Mouse (Mus musculus): ENCODE results near the gene Spem2. TPM values are rescaled to one million over a fixed set of nuclear protein-coding genes. Genes with fewer than 3 reads are reported as not detected.

The Spem2 gene
- polyA plus RNA-seq, 1 experiment from 2014 or later, result not detected

DNA sequence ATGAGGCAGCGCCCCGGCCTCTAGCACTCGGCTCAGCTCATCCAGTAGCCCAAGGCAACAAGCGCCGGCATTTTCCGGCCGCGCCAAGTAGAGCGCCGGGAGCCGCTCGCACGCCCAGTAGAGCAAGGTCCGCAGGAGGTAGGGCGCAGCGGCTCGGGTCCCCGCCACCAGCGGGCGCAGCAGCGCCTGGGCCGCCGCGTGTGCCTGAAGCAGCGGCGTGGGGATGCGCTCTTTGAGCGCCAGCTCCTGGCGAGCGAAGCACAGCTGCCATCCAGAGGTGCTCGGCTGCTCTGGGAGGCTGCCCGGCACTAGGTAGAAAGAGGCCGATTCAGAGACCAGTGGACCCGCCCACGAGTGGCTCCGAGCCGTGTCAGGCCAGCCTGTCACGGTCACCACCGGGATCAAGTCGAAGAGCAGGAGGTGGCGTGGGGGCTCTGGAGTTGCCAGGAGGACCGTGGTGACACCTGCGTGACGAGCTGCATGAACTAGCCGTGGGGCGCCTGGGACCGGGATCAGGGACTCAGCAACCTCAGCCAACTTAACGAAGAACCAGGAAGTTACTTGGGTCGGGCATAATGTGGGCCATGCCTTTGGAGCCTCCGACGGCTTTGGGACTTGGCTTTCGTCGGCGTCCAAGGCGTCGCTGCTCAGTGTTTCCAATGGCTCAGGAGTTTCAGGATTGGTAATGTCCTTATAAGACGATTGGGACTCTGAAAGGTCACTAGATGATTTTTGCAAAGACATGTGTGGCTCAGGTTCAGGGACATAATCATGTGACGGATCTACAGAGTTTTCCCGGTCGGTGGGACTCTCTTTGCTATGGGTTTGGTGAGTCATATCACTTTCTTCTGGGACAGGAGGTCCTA, 14.2 kb downstream of the Spem2 start:
- peak overlapping the region; percentile 99 for H3K4me2 ChIP-seq (ENCODE audit: low read depth, low read length)
- peak; percentile 69 for ATAC-seq (ENCODE audit: insufficient read depth, low FRiP score)
- 2% methylated on average over 60 of the region's 60 CpGs for WGBS
- H3K9ac ChIP-seq (ENCODE audit: low read length), result peak overlapping the region; percentile 83
- peaks cover 58% of the 10 kb centered on the region for H3K4me1 ChIP-seq (ENCODE audit: control insufficient read depth, insufficient read depth, low read length)
- peak overlapping the region; percentile 69 for H3K27ac ChIP-seq (ENCODE audit: low read length)
- no peaks in the 10 kb centered on the region for H3K36me3 ChIP-seq (ENCODE audit: control insufficient read depth, insufficient read depth, low read length)
- H3K27me3 ChIP-seq (ENCODE audit: control insufficient read depth, insufficient read depth, low read length), result peaks cover 12% of the 10 kb centered on the region
- H3K9me3 ChIP-seq (replicated peaks; ENCODE audit: control insufficient read depth, low read length), result no peaks in the 10 kb centered on the region
- peak overlapping the region; percentile 72 for H3K4me3 ChIP-seq (replicated peaks; ENCODE audit: low read length)

- Histone ChIP-seq H3K4me1 (ENCODE audit: control insufficient read depth, insufficient read depth, low read length) (peaks cover 58% of the 10 kb centered on the region), H3K27ac (ENCODE audit: low read length) (peak overlapping the region; percentile 69; the same call in 1 of the 2 replicates), H3K4me2 (ENCODE audit: low read depth, low read length) (peak overlapping the region; percentile 99), H3K4me3 (replicated peaks; ENCODE audit: low read length) (peak overlapping the region; percentile 72), H3K9ac (ENCODE audit: low read length) (peak overlapping the region; percentile 83), H3K36me3 (ENCODE audit: control insufficient read depth, insufficient read depth, low read length) (no peaks in the 10 kb centered on the region), H3K27me3 (ENCODE audit: control insufficient read depth, insufficient read depth, low read length) (peaks cover 12% of the 10 kb centered on the region), H3K9me3 (replicated peaks; ENCODE audit: control insufficient read depth, low read length) (no peaks in the 10 kb centered on the region)
- ATAC-seq (ENCODE audit: insufficient read depth, low FRiP score), result no peak; the same call in 1 of the 2 replicates
- 3% methylated on average over 12 of the region's 12 CpGs for WGBS
Measured at GRCm38 (mm10) chr11:69803328-69803727, 14.9 kb downstream of the Spem2 start.

DNA sequence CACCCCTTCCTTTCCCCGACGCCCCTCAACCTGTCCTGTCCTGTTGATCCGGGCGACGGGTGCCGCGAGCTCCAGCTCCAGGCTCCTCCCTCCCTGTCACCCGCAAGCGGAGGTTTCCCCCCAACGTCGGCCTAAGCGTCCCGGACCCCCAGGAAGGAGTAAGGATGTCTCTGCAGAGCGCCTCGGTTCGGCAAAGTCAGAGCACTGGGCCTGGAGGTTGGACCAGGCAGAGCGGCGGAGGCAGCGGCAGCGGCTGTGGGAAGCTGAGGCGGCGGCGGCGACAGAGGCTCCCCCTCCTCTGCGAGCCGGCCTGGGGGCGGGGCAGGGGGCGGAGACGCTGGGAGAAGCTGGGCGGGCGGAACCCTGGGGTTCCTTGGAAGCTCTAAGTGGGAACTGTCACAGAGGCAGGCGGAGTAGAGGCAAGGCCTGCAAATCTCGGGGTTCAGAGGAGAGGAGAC, 15.6 kb downstream of the Spem2 start:
- H3K4me1 ChIP-seq (ENCODE audit: control insufficient read depth, insufficient read depth, low read length), result peaks cover 58% of the 10 kb centered on the region
- H3K36me3 ChIP-seq (ENCODE audit: control insufficient read depth, insufficient read depth, low read length), result no peaks in the 10 kb centered on the region
- H3K4me3 ChIP-seq (replicated peaks; ENCODE audit: low read length), result peak overlapping the region; percentile 72
- under 1% methylated on average over 32 of the region's 33 CpGs for WGBS
- peak overlapping the region; percentile 38; the same call in 1 of the 2 replicates for H3K27ac ChIP-seq (ENCODE audit: low read length)
- peaks cover 12% of the 10 kb centered on the region for H3K27me3 ChIP-seq (ENCODE audit: control insufficient read depth, insufficient read depth, low read length)
- H3K9ac ChIP-seq (ENCODE audit: low read length), result peak overlapping the region; percentile 83
- H3K4me2 ChIP-seq (ENCODE audit: low read depth, low read length), result peak overlapping the region; percentile 99
- ATAC-seq (ENCODE audit: insufficient read depth, low FRiP score), result peak; percentile 43; the same call in 1 of the 2 replicates
- no peaks in the 10 kb centered on the region for H3K9me3 ChIP-seq (replicated peaks; ENCODE audit: control insufficient read depth, low read length)

DNA sequence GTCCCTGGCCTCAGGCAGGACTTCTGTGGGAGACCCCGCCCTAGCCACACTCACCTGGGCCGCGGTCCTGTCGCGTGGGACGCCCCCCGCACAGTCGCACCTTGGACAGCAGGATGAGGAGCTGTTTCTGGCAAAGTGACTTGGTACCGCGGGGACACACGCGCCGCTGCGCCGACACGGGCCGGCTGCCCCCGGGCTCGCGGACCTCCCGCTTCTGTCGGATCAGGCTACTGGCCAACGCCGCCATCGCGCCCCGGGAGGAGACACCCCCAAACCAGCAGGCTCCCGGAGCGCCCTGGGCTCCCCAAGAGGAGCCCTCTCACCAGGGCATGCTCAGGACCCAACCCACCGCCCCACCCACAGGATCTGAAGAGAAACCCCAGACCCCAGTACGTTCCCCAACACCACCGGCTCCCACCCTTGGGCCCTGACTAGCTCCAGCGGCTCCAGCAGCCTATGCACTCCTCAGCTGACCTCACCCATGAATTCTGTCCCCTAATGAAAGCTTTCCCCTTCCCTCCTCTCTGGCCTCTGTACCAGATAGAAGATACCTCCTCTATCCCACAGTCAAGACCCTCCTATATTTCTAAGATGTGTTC, 16.8 kb downstream of the Spem2 start, which contains the start of gene Fgf11:
Gene Fgf11 (minus strand): TSS at position 479 of the 599 bp plus-strand sequence.
- peak within 1 kb of the TSS; percentile 47; the same call in 1 of the 2 replicates for H3K27ac ChIP-seq (ENCODE audit: low read length)
- H3K9ac ChIP-seq (ENCODE audit: low read length), result peak within 1 kb of the TSS; percentile 83
- H3K9me3 ChIP-seq (replicated peaks; ENCODE audit: control insufficient read depth, low read length), result no peaks in the 10 kb centered on the region
- H3K36me3 ChIP-seq (ENCODE audit: control insufficient read depth, insufficient read depth, low read length), result no peaks in the 10 kb centered on the region
- H3K4me3 ChIP-seq (replicated peaks; ENCODE audit: low read length), result peak within 1 kb of the TSS; percentile 72
- no peak for ATAC-seq (ENCODE audit: insufficient read depth, low FRiP score)
- peak within 1 kb of the TSS; percentile 99 for H3K4me2 ChIP-seq (ENCODE audit: low read depth, low read length)
- under 1% methylated on average over 28 of the region's 33 CpGs for WGBS
- peaks cover 58% of the 10 kb centered on the region for H3K4me1 ChIP-seq (ENCODE audit: control insufficient read depth, insufficient read depth, low read length)
- H3K27me3 ChIP-seq (ENCODE audit: control insufficient read depth, insufficient read depth, low read length), result peaks cover 12% of the 10 kb centered on the region

- H3K9ac ChIP-seq (ENCODE audit: low read length), result peak overlapping the region; percentile 83
- H3K4me3 ChIP-seq (replicated peaks; ENCODE audit: low read length), result peak overlapping the region; percentile 72
- no peaks in the 10 kb centered on the region for H3K9me3 ChIP-seq (replicated peaks; ENCODE audit: control insufficient read depth, low read length)
- under 1% methylated on average over 35 of the region's 36 CpGs for WGBS
- H3K36me3 ChIP-seq (ENCODE audit: control insufficient read depth, insufficient read depth, low read length), result no peaks in the 10 kb centered on the region
- peaks cover 58% of the 10 kb centered on the region for H3K4me1 ChIP-seq (ENCODE audit: control insufficient read depth, insufficient read depth, low read length)
- peaks cover 12% of the 10 kb centered on the region for H3K27me3 ChIP-seq (ENCODE audit: control insufficient read depth, insufficient read depth, low read length)
- peak overlapping the region; percentile 99 for H3K4me2 ChIP-seq (ENCODE audit: low read depth, low read length)
- ATAC-seq (ENCODE audit: insufficient read depth, low FRiP score), result peak; percentile 22; the same call in 1 of the 2 replicates
- H3K27ac ChIP-seq (ENCODE audit: low read length), result peak overlapping the region; percentile 47; the same call in 1 of the 2 replicates
Measured at GRCm38 (mm10) chr11:69800392-69801197, 17.7 kb downstream of the Spem2 start.

- H3K27ac ChIP-seq (ENCODE audit: low read length), result peak overlapping the region; percentile 47; the same call in 1 of the 2 replicates
- no peak for ATAC-seq (ENCODE audit: insufficient read depth, low FRiP score)
- H3K36me3 ChIP-seq (ENCODE audit: control insufficient read depth, insufficient read depth, low read length), result no peaks in the 10 kb centered on the region
- 2% methylated on average over 11 of the region's 11 CpGs for WGBS
- H3K9me3 ChIP-seq (replicated peaks; ENCODE audit: control insufficient read depth, low read length), result no peaks in the 10 kb centered on the region
- H3K4me1 ChIP-seq (ENCODE audit: control insufficient read depth, insufficient read depth, low read length), result peaks cover 58% of the 10 kb centered on the region
- H3K27me3 ChIP-seq (ENCODE audit: control insufficient read depth, insufficient read depth, low read length), result peaks cover 12% of the 10 kb centered on the region
- H3K9ac ChIP-seq (ENCODE audit: low read length), result peak overlapping the region; percentile 83
- peak overlapping the region; percentile 99 for H3K4me2 ChIP-seq (ENCODE audit: low read depth, low read length)
- H3K4me3 ChIP-seq (replicated peaks; ENCODE audit: low read length), result peak overlapping the region; percentile 72
Measured at GRCm38 (mm10) chr11:69800138-69800391, 18.2 kb downstream of the Spem2 start.

DNA sequence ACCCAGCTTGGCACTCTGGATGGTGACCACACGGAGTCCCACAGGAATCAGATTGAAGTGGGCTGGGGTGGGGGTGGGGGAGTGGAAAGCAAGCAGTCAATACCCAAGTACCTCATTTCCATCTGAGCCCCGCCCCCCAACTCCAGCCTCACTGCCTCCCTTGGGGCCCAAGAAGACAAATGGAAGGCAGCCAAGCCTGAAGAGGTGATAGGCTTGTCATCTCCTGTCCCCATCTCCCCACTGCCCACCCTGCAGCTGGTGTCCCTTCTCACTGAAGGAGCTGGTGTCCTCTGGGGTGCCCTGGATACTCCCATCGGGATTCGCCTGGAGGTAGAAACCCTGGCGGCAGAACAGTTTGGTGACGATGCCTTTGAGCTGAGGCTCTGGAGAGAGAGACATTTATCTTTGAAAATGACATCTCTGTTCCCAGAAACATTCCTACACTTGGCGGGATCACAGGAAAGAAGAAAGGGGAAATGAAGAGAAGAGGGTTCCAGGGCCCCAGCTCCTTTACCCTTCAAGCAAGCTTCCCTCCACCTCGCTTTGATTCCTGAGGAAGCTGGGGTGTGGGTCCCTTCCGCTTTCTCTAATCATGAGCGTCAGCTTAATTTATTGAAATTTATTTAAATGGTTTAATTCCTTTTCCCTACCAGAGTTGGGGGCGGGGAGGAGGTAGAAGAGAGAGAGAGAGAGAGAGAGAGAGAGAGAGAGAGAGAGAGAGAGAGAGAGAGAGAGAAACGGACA, 18.7 kb downstream of the Spem2 start:
- Histone ChIP-seq H3K27ac (ENCODE audit: low read length) (0 out of 2 replicates have a peak overlapping the region, but pooled peaks have one; percentile 14), H3K9me3 (replicated peaks; ENCODE audit: control insufficient read depth, low read length) (no peaks in the 10 kb centered on the region), H3K4me3 (replicated peaks; ENCODE audit: low read length) (no peak overlapping the region; the same call in 1 of the 2 replicates), H3K4me2 (ENCODE audit: low read depth, low read length) (peak overlapping the region; percentile 99), H3K9ac (ENCODE audit: low read length) (peak overlapping the region; percentile 35; the same call in 1 of the 2 replicates), H3K36me3 (ENCODE audit: control insufficient read depth, insufficient read depth, low read length) (no peaks in the 10 kb centered on the region), H3K27me3 (ENCODE audit: control insufficient read depth, insufficient read depth, low read length) (peaks cover 10% of the 10 kb centered on the region), H3K4me1 (ENCODE audit: control insufficient read depth, insufficient read depth, low read length) (peaks cover 53% of the 10 kb centered on the region)
- ATAC-seq (ENCODE audit: insufficient read depth, low FRiP score), result no peak
- WGBS, result 23% methylated on average over 12 of the region's 12 CpGs

DNA sequence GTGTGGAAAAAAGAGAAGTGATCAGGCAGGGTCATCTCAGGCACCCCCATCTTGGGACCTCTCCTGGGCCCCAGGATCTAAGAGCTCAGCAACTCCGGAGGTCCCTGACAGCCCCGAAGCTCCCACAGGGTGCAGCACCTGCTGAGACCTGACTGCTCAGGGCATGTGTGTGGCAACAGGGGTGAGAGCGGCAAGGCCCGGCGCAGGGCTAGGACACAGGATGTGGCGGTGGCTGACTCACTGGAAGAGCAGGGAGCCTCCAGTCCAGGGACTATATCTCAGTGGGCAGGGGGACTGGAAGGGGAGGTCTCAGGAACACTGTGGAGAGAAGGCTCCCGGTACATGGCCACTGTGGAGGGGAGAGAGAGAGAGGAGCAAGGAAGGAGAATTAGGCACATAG, 20.3 kb downstream of the Spem2 start:
- Histone ChIP-seq H3K27ac (ENCODE audit: low read length) (no peak overlapping the region), H3K27me3 (ENCODE audit: control insufficient read depth, insufficient read depth, low read length) (peaks cover 9% of the 10 kb centered on the region), H3K4me3 (replicated peaks; ENCODE audit: low read length) (no peak overlapping the region), H3K9me3 (replicated peaks; ENCODE audit: control insufficient read depth, low read length) (no peaks in the 10 kb centered on the region), H3K4me1 (ENCODE audit: control insufficient read depth, insufficient read depth, low read length) (peaks cover 36% of the 10 kb centered on the region), H3K4me2 (ENCODE audit: low read depth, low read length) (no peak overlapping the region), H3K36me3 (ENCODE audit: control insufficient read depth, insufficient read depth, low read length) (no peaks in the 10 kb centered on the region), H3K9ac (ENCODE audit: low read length) (no peak overlapping the region)
- no peak for ATAC-seq (ENCODE audit: insufficient read depth, low FRiP score)
- 80% methylated on average over 7 of the region's 7 CpGs for WGBS

Measured in stomach, embryonic 16.5 days (tissue).